8 mouse cellular contexts compared by ENCODE assay signal in the genomic region with DNA sequence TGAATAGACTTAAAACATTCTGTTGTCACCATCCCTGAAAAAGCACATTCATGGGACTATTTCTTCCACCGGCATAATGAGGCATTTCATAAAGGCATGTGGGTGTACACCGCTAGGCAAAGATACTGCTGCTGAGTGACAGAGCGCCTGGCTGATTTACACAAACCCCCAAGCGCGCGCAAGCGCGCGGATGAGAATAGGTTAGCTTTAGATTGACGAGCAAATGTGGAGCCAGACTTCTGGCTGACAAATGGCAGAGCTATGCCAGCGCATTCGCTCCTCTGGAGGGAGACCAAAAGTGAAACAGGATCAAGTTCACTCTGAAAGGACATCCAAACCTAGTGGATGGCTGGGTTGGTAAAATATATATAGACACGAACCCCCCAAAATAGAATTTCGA. TPM values are rescaled to one million over a fixed set of nuclear protein-coding genes. Genes with fewer than 3 reads are reported as not detected.
DNase-seq lines count a peak whose midpoint lies in the region; ATAC-seq and TF ChIP-seq lines count a peak whose summit lies in the region.
"Had no signal": no experiment of that assay in that cellular context is flagged by ENCODE, and none has a peak within 500 bp of the region (broad histone marks: within the 10 kb centered on the region; RNA-seq: fewer than 3 reads in every experiment).

A gene (minus strand): TSS at position 130 of the 400 bp plus-strand sequence.

- H3K27me3 ChIP-seq in lung, postnatal 0 days (replicated peaks; ENCODE audit: insufficient read depth, low read length) = no peaks in the 10 kb centered on the region
- H3K27me3 ChIP-seq in hindbrain, postnatal 0 days (ENCODE audit: insufficient read depth, low read length) = no peaks in the 10 kb centered on the region
- no peaks in the 10 kb centered on the region for H3K27me3 ChIP-seq in midbrain, embryonic 16.5 days (ENCODE audit: control insufficient read depth, insufficient read depth, low read depth, low read length)
- H3K27me3 ChIP-seq: liver, embryonic 15.5 days had no signal

- 60% methylated on average over 14 of the region's 14 CpGs for WGBS in lung, postnatal 0 days
- WGBS in hindbrain, postnatal 0 days = 44% methylated on average over 14 of the region's 14 CpGs
- WGBS in midbrain, embryonic 16.5 days = 64% methylated on average over 14 of the region's 14 CpGs

- H3K4me3 ChIP-seq in lung, postnatal 0 days (ENCODE audit: low read depth, low read length) = no peak within 1 kb of the TSS
- H3K4me3 ChIP-seq in hindbrain, postnatal 0 days (ENCODE audit: low read length) = peak within 1 kb of the TSS; percentile 2; the same call in 1 of the 2 replicates
- H3K4me3 ChIP-seq in midbrain, embryonic 16.5 days (ENCODE audit: low read depth, low read length) = no peak within 1 kb of the TSS
- H3K4me3 ChIP-seq: liver, embryonic 15.5 days had no signal

- no peaks in the 10 kb centered on the region for H3K9me3 ChIP-seq in lung, postnatal 0 days (ENCODE audit: low read length)
- H3K9me3 ChIP-seq in hindbrain, postnatal 0 days (ENCODE audit: low read length) = no peaks in the 10 kb centered on the region
- H3K9me3 ChIP-seq in midbrain, embryonic 16.5 days (replicated peaks; ENCODE audit: control insufficient read depth, low read length, poor library complexity, severe bottlenecking) = no peaks in the 10 kb centered on the region
- H3K9me3 ChIP-seq: liver, embryonic 15.5 days had no signal

- no peak for TF ChIP-seq EP300 in lung, postnatal 0 days (IDR thresholded peaks at IDR 0.05)

- no peak for DNase-seq in lung, postnatal 0 days (ENCODE audit: low spot score)
- no peak for DNase-seq in lung, postnatal 25 days (ENCODE audit: low spot score)
- DNase-seq in gastrocnemius, postnatal 10 days = peak; percentile 47
- DNase-seq in hindbrain, postnatal 0 days (ENCODE audit: low spot score) = peak; percentile 40
- DNase-seq in ovary, postnatal 10 days (ENCODE audit: low spot score) = no peak

- no peak within 1 kb of the TSS for H3K4me2 ChIP-seq in lung, postnatal 0 days (replicated peaks; ENCODE audit: low read depth, low read length)
- H3K4me2 ChIP-seq in hindbrain, postnatal 0 days (ENCODE audit: low read depth, low read length) = 0 out of 2 replicates have a peak within 1 kb of the TSS, but pooled peaks have one; percentile 11
- peak within 1 kb of the TSS; percentile 31; the same call in 1 of the 2 replicates for H3K4me2 ChIP-seq in midbrain, embryonic 16.5 days (ENCODE audit: low read length)
- H3K4me2 ChIP-seq: liver, embryonic 15.5 days had no signal

- no peak for TF ChIP-seq CTCF in lung, postnatal 0 days (IDR thresholded peaks at IDR 0.05)
- TF ChIP-seq CTCF in hindbrain, postnatal 0 days (IDR thresholded peaks at IDR 0.05; ENCODE audit: low read depth) = no peak

- H3K36me3 ChIP-seq in lung, postnatal 0 days (ENCODE audit: insufficient read depth, low read length) = no peaks in the 10 kb centered on the region
- H3K36me3 ChIP-seq in hindbrain, postnatal 0 days (ENCODE audit: insufficient read depth, low read length) = no peaks in the 10 kb centered on the region
- H3K36me3 ChIP-seq in midbrain, embryonic 16.5 days (ENCODE audit: control insufficient read depth, insufficient read depth, low read length) = no peaks in the 10 kb centered on the region
- H3K36me3 ChIP-seq: liver, embryonic 15.5 days had no signal

- H3K4me1 ChIP-seq in lung, postnatal 0 days (ENCODE audit: insufficient read depth, low read depth, low read length) = no peaks in the 10 kb centered on the region; the same call in 1 of the 2 replicates
- no peaks in the 10 kb centered on the region for H3K4me1 ChIP-seq in hindbrain, postnatal 0 days (ENCODE audit: insufficient read depth, low read length)
- no peaks in the 10 kb centered on the region; the same call in 1 of the 2 replicates for H3K4me1 ChIP-seq in midbrain, embryonic 16.5 days (ENCODE audit: control insufficient read depth, insufficient read depth, low read length)
- H3K4me1 ChIP-seq: liver, embryonic 15.5 days had no signal

- H3K27ac ChIP-seq in lung, postnatal 0 days (ENCODE audit: low read length) = no peak within 1 kb of the TSS
- no peak within 1 kb of the TSS for H3K27ac ChIP-seq in hindbrain, postnatal 0 days
- no peak within 1 kb of the TSS for H3K27ac ChIP-seq in midbrain, embryonic 16.5 days (ENCODE audit: low read length)
- H3K27ac ChIP-seq: liver, embryonic 15.5 days had no signal

- H3K9ac ChIP-seq in lung, postnatal 0 days (replicated peaks; ENCODE audit: low read depth) = no peak within 1 kb of the TSS
- no peak within 1 kb of the TSS for H3K9ac ChIP-seq in hindbrain, postnatal 0 days (replicated peaks; ENCODE audit: low read length)
- no peak within 1 kb of the TSS for H3K9ac ChIP-seq in midbrain, embryonic 16.5 days (ENCODE audit: low read depth, low read length)
- H3K9ac ChIP-seq: liver, embryonic 15.5 days had no signal

- ATAC-seq in lung, postnatal 0 days = no peak
- ATAC-seq in hindbrain, postnatal 0 days = no peak
- peak; percentile 73 for ATAC-seq in midbrain, embryonic 16.5 days
- ATAC-seq in CD4-positive, CD25-positive, alpha-beta regulatory T cell, adult 4 months = no peak

RNA-seq across cellular contexts. Expression of the gene that starts here (rescaled TPM):
- 19.2 and 22.4 TPM in 2 replicates for polyA plus RNA-seq in lung, postnatal 0 days (2015; fragmentation: Nextera tagmentation; extraction: Ambion mirVana)
- 10 to 100 TPM; 29.2 to 30.5 TPM for total RNA-seq in gastrocnemius, postnatal 10 days (2021)
- 0.05 and 0.97 TPM in 2 replicates for total RNA-seq in hindbrain, postnatal 0 days (2014; rRNA removed)
- polyA plus RNA-seq in hindbrain, postnatal 0 days (2015; fragmentation: Nextera tagmentation; extraction: Ambion mirVana) = 0.08 TPM in 2 replicates
- polyA plus RNA-seq in midbrain, embryonic 16.5 days (2015; fragmentation: Nextera tagmentation; extraction: Ambion mirVana) = 0.12 TPM in 1 of 2 replicates, not detected in the other
- under 1 TPM in 1 of 2 experiments, not detected in 1; 0.11 TPM for polyA plus RNA-seq in CD4-positive, CD25-positive, alpha-beta regulatory T cell, adult 4 months (2017; shearing (Covaris generic))

Comparison
In these comparisons a context has a peak if more than half of its experiments do, and no peak if none do; other contexts are left out.
1. RNA of the gene that starts here (total RNA-seq): 29.2 to 30.5 TPM in gastrocnemius, postnatal 10 days; 0.05 to 0.97 TPM in hindbrain, postnatal 0 days; every median in the first group is over 10 times any median in the second.
2. RNA of the gene that starts here (polyA plus RNA-seq): 19.2 to 22.4 TPM in lung, postnatal 0 days; 0.11 TPM in CD4-positive, CD25-positive, alpha-beta regulatory T cell, adult 4 months, 0.08 TPM in hindbrain, postnatal 0 days and 0.12 TPM in midbrain, embryonic 16.5 days; every median in the first group is over 10 times any median in the second.
3. Peak in DNase-seq, H3K4me3 ChIP-seq and H3K4me2 ChIP-seq in hindbrain, postnatal 0 days; RNA of the gene not detected or under 1 TPM.
4. Peak in ATAC-seq and H3K4me2 ChIP-seq in midbrain, embryonic 16.5 days; RNA of the gene not detected or under 1 TPM.